Mouse (Mus musculus) liver, embryonic 11.5 days (tissue): Measurements from ENCODE around the gene Stk33. TPM values are rescaled to one million over a fixed set of nuclear protein-coding genes. Genes with fewer than 3 reads are reported as not detected.
"Not testable (repeated sequence)": the region's sequence is repeated elsewhere in the genome, so short reads cannot be mapped to it uniquely, and the experiment has no call there.

Source experiments
- ATAC-seq: fragments of 200-750 bp; cut with Nextera tagmentation; replicated peaks from 2 replicates; pipeline ENCODE4 v1.8.0; 2017; ENCODE audit warnings: moderate number of reproducible peaks, mild to moderate bottlenecking, moderate TSS enrichment, moderate library complexity; ENCODE audit not compliant: low FRiP score
- DNase-seq: peaks from one replicate; pipeline ENCODE4 v3.0.0-alpha.2; 2017; ENCODE audit warnings: low spot score
- H3K27ac ChIP-seq: fragments of 300-500 bp; sonication (generic); 2 replicates; pipeline ENCODE4 v1.5.1; 2014; ENCODE audit warnings: mild to moderate bottlenecking, low read depth, low read length, control low read depth
- H3K27me3 ChIP-seq: fragments of 300-500 bp; sonication (generic); replicated peaks from 2 replicates; pipeline ENCODE4 v1.6.1; 2014; ENCODE audit warnings: low read length, mixed read lengths; ENCODE audit not compliant: control insufficient read depth, insufficient read depth
- H3K36me3 ChIP-seq: fragments of 300-500 bp; sonication (generic); 2 replicates; pipeline ENCODE4 v1.6.1; 2014; ENCODE audit warnings: mild to moderate bottlenecking, low read length, moderate library complexity, mixed read lengths; ENCODE audit not compliant: control insufficient read depth, insufficient read depth
- H3K4me1 ChIP-seq: fragments of 300-500 bp; sonication (generic); replicated peaks from 2 replicates; pipeline ENCODE4 v1.6.1; 2014; ENCODE audit warnings: low read length, mixed read lengths; ENCODE audit not compliant: control insufficient read depth, insufficient read depth
- H3K4me2 ChIP-seq: fragments of 300-500 bp; sonication (generic); 2 replicates; pipeline ENCODE4 v1.6.1; 2014; ENCODE audit warnings: mild to moderate bottlenecking, control low read depth, moderate library complexity
- H3K4me3 ChIP-seq: fragments of 300-500 bp; sonication (generic); 2 replicates; pipeline ENCODE4 v1.5.1; 2014; ENCODE audit warnings: low read depth, low read length, control low read depth
- H3K9ac ChIP-seq: fragments of 300-500 bp; sonication (generic); 2 replicates; pipeline ENCODE4 v1.6.1; 2014; ENCODE audit warnings: low read depth, low read length, control low read depth
- H3K9me3 ChIP-seq: fragments of 300-500 bp; sonication (generic); 2 replicates; pipeline ENCODE4 v1.6.1; 2016; ENCODE audit warnings: low read length, inconsistent platforms, mixed read lengths; ENCODE audit not compliant: control insufficient read depth
- WGBS: fragments of 180-500 bp; shearing (Covaris S2); extraction: QIAGEN DNeasy Blood & Tissue Kit; methylation state at CpG from one replicate; pipeline ENCODE4 v1.1.7; 2014; 5-methylcytosine and 5-hydroxymethylcytosine counted together
- polyA plus RNA-seq: library from polyadenylated mRNA; unstranded; fragments of >200 nt; fragmentation: Nextera tagmentation; extraction: Ambion mirVana; gene quantifications from 2 replicates; pipeline ENCODE4 v1.2.1, GENCODE M21; 2014

Stk33 gene
- polyA plus RNA-seq, 1 experiment from 2014 or later, result not detected

GRCm38 (mm10) chr7:109399299-109399698, 39.6 kb downstream of the Stk33 start:
- H3K27me3 ChIP-seq, result no peaks in the 10 kb centered on the region; the same call in 1 of the 2 replicates
- no peak for DNase-seq
- H3K36me3 ChIP-seq, result no peaks in the 10 kb centered on the region
- H3K9me3 ChIP-seq, result no peaks in the 10 kb centered on the region
- H3K4me3 ChIP-seq, result no peak overlapping the region
- no peak overlapping the region for H3K4me2 ChIP-seq
- H3K27ac ChIP-seq, result no peak overlapping the region
- 46% methylated on average over 3 of the region's 3 CpGs for WGBS
- ATAC-seq, result no peak
- no peak overlapping the region for H3K9ac ChIP-seq
- no peaks in the 10 kb centered on the region for H3K4me1 ChIP-seq

DNA sequence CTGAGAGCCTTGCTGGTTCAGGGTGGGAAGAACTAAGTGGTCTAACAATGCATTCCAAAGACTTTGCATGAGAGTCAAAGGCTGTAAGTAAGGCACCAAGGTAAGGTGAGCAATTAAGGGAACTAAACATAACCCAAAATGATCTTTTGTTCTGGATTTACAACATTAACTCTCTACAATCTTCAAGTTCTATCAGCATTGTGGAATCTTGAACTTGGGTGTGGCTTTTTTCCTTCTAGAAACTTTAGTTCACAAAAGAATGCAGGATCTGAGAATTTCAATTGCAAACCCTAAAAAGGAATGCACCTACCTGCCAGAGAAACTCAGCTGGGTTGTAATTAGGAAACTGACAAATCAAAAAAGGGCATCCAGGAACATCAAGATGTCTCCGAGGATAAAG, 57.8 kb downstream of the Stk33 start:
- H3K27me3 ChIP-seq, result no peaks in the 10 kb centered on the region
- WGBS, result 85% methylated on average over 1 of the region's 1 CpGs
- no peaks in the 10 kb centered on the region for H3K9me3 ChIP-seq
- H3K4me2 ChIP-seq, result no peak overlapping the region
- H3K27ac ChIP-seq, result no peak overlapping the region
- DNase-seq (no peak), ATAC-seq (no peak)
- H3K4me3 ChIP-seq, result no peak overlapping the region
- H3K36me3 ChIP-seq, result no peaks in the 10 kb centered on the region
- no peak overlapping the region for H3K9ac ChIP-seq
- no peaks in the 10 kb centered on the region for H3K4me1 ChIP-seq

DNA sequence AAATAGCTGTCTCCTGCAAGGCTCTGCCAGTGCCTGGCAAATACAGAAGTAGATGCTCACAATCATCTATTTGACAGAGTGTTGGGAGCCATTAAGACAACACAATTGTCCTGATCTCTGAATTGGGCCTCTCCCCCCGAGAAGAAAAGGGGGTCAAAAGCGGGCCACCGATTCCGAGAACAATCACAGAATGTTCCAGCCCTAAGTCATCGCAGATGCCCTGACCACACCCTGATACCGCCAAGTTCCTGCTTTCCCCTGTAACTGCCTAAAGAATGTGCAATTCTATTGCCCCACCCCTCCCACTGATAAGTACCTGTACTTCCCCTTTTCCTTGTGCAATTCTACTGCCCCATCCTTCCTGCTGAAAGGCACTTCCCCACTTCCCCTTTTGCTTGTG, 65.3 kb downstream of the Stk33 start:
- DNase-seq, H3K4me3 ChIP-seq, H3K27me3 ChIP-seq, H3K9ac ChIP-seq, H3K4me2 ChIP-seq, ATAC-seq, H3K27ac ChIP-seq, H3K4me1 ChIP-seq, H3K9me3 ChIP-seq, H3K36me3 ChIP-seq: not testable (repeated sequence)
- WGBS, result 85% methylated on average over 6 of the region's 6 CpGs

- Histone ChIP-seq H3K9ac (no peak overlapping the region), H3K4me1 (no peaks in the 10 kb centered on the region), H3K27ac (no peak overlapping the region), H3K4me2 (no peak overlapping the region), H3K4me3 (no peak overlapping the region), H3K9me3 (no peaks in the 10 kb centered on the region), H3K27me3 (no peaks in the 10 kb centered on the region), H3K36me3 (no peaks in the 10 kb centered on the region)
- WGBS, result 71% methylated on average over 5 of the region's 5 CpGs
- ATAC-seq, result no peak
- DNase-seq, result no peak
These were observed 80.3 kb downstream of the Stk33 start for GRCm38 (mm10) chr7:109358435-109359187.

DNA sequence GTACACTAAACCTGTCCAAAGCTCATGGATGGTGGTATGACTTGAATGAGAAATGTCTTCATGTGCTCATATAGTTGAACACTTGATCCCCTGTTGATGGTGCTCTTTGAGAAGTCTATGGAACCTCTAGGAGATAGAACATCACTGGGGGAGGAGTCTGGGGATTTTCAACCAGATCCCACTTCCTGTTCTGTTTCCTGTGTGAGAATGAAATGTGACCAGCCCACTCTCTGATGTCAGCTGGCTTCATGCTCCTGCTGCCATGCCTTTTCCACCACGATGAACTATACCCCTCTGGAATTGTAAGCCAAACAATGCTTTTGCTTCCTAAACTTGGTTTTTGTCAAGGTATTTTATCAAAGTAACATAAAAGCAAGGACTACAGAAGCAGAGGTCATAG, 81.0 kb downstream of the Stk33 start:
- 36% methylated on average over 1 of the region's 1 CpGs for WGBS
- no peaks in the 10 kb centered on the region for H3K4me1 ChIP-seq
- no peak overlapping the region for H3K4me2 ChIP-seq
- no peaks in the 10 kb centered on the region for H3K27me3 ChIP-seq
- H3K9me3 ChIP-seq, result no peaks in the 10 kb centered on the region
- ATAC-seq (no peak), DNase-seq (no peak)
- no peak overlapping the region for H3K27ac ChIP-seq
- no peak overlapping the region for H3K4me3 ChIP-seq
- no peaks in the 10 kb centered on the region for H3K36me3 ChIP-seq
- no peak overlapping the region for H3K9ac ChIP-seq

- H3K4me1 ChIP-seq, result no peaks in the 10 kb centered on the region
- ATAC-seq, result no peak
- no peaks in the 10 kb centered on the region for H3K36me3 ChIP-seq
- H3K27ac ChIP-seq, result no peak overlapping the region
- 82% methylated on average over 3 of the region's 3 CpGs for WGBS
- no peaks in the 10 kb centered on the region for H3K27me3 ChIP-seq
- H3K9me3 ChIP-seq, result no peaks in the 10 kb centered on the region
- H3K4me2 ChIP-seq, result no peak overlapping the region
- H3K4me3 ChIP-seq, result no peak overlapping the region
- H3K9ac ChIP-seq, result no peak overlapping the region
- no peak for DNase-seq
These were observed 91.6 kb downstream of the Stk33 start for GRCm38 (mm10) chr7:109347241-109347640.

- DNase-seq (no peak), ATAC-seq (no peak)
- no peaks in the 10 kb centered on the region for H3K4me1 ChIP-seq
- no peaks in the 10 kb centered on the region for H3K27me3 ChIP-seq
- 83% methylated on average over 8 of the region's 8 CpGs for WGBS
- H3K4me3 ChIP-seq, result no peak overlapping the region
- H3K27ac ChIP-seq, result no peak overlapping the region
- no peak overlapping the region for H3K9ac ChIP-seq
- H3K36me3 ChIP-seq, result no peaks in the 10 kb centered on the region
- no peak overlapping the region for H3K4me2 ChIP-seq
- no peaks in the 10 kb centered on the region for H3K9me3 ChIP-seq
These were observed 107.2 kb downstream of the Stk33 start for GRCm38 (mm10) chr7:109331722-109332121.

GRCm38 (mm10) chr7:109328772-109329171, 110.1 kb downstream of the Stk33 start:
- Histone ChIP-seq H3K27ac (no peak overlapping the region), H3K9ac (no peak overlapping the region), H3K27me3 (no peaks in the 10 kb centered on the region), H3K4me1 (no peaks in the 10 kb centered on the region), H3K4me2 (no peak overlapping the region), H3K9me3 (no peaks in the 10 kb centered on the region), H3K4me3 (no peak overlapping the region), H3K36me3 (no peaks in the 10 kb centered on the region)
- 69% methylated on average over 3 of the region's 3 CpGs for WGBS
- DNase-seq (no peak), ATAC-seq (no peak)

DNA sequence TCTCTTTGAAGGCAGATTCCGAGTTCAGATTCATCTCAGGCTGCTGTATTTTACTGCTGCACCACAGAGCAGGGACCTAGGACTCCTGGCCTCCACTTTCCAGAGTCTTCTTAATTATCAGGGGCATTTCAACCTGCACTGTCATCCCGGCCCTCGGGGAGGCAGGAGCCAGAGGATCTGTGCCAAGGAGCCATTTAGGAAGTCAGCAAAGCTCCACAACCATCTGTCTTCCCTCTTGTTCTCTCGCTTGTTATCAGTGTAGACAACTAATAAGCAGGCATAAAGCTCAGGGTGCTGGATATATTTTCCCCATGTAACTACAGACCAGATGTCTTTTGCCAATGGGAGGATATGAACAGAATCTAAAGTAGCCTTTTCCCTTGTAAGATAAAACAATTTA, 112.1 kb downstream of the Stk33 start:
- WGBS, result 49% methylated on average over 4 of the region's 4 CpGs
- Histone ChIP-seq H3K9ac (no peak overlapping the region), H3K27ac (no peak overlapping the region)

More for the DNA sequence above, 112.1 kb downstream of the Stk33 start:
- H3K4me2 ChIP-seq, result no peak overlapping the region
- H3K27me3 ChIP-seq, result no peaks in the 10 kb centered on the region
- H3K36me3 ChIP-seq, result no peaks in the 10 kb centered on the region
- no peak overlapping the region for H3K4me3 ChIP-seq
- DNase-seq (no peak), ATAC-seq (no peak)
- no peaks in the 10 kb centered on the region for H3K4me1 ChIP-seq
- H3K9me3 ChIP-seq, result no peaks in the 10 kb centered on the region
